Mouse (Mus musculus): ENCODE measurements at regions not wholly inside any gene's neighbourhood (a gene's known extent, or its start where the extent isn't known, plus 50 kb on each side); places are given as distances from the start of the nearest gene placed in this dataset.

DNA sequence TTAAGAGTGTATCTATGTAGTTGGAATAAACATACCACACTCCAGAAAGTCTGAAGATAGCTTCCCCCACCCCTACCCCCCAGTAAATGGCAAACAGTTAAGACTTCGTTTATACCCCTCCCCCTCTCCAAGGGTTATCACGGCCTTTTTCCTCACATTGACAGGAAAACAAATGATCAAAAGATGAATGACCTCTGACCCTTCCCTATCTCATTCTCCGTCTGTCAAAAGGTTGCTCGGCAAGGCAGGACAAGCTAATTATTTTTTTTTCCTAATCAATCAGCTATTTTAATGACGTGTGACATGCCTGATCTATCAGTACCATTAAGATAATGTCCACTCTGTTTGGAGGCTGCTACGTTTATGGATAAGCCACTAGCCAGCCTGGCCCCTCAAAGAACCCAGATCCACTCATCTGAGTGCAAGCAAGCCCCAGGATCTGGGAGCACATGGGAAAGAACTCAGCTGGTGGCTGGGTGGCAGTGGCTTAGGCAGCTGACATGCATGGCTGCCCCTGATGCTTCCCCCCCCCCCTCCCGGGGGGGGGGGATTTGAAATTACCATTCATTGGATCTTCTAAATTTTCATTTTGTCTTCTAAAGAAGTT, 192.1 kb downstream of the Msrb3 start:
- TF ChIP-seq CTCF (IDR thresholded peaks at IDR 0.05; ENCODE audit: insufficient read depth, low read length) (no peak), POLR2A (IDR thresholded peaks at IDR 0.05; ENCODE audit: borderline replicate concordance, extremely low read depth, low read depth, low read length) (no peak)

Measured in lung, adult 2 months (tissue).